Mouse (Mus musculus) heart, adult 18-20 months (tissue): ENCODE results near the gene Iqce. TPM values are rescaled to one million over a fixed set of nuclear protein-coding genes. Genes with fewer than 3 reads are reported as not detected.
A peak's percentile ranks its signal among the peaks of the same experiment; 100 is the strongest.

Source experiments
- DNase-seq, 2 experiments: peaks; one replicate each; pipeline ENCODE4 v3.0.0; 2021 to 2022; ENCODE audit warnings: mixed read lengths in 1 of 2
- long read RNA-seq, 2 experiments: library from polyadenylated mRNA; stranded (forward); transcript quantifications; one replicate each; pipeline ENCODE4 v2.0.0; 2021
- total RNA-seq, 2 experiments: library from RNA; stranded (reverse); gene quantifications; 2 replicates each; pipeline ENCODE4 v1.2.3; 2021

Gene Iqce
- total RNA-seq: 1 to 10 TPM; 4.0 to 5.3 TPM
- long read RNA-seq, experiment 1, partial matches to known transcripts: 0 of 3 reads
- long read RNA-seq, experiment 1, other reads (novel, unspliced or antisense): 3 of 3 reads
- long read RNA-seq, experiment 2: 0 reads

- DNase-seq: peak; percentile 95
Observed at GRCm38 (mm10) chr5:140702103-140702513, at the start of gene Iqce. Gene Iqce, minus strand, starts transcription at chr5:140702378.

- no peak for DNase-seq
Observed at GRCm38 (mm10) chr5:140750925-140751324, 48.7 kb upstream of the Iqce start.

GRCm38 (mm10) chr5:140749062-140749875 is 47.1 kb upstream of the Iqce start:
- DNase-seq: peak; percentile 83 to 85

GRCm38 (mm10) chr5:140748425-140748824 is 46.2 kb upstream of the Iqce start:
- DNase-seq: peak in 1 of 2 experiments; percentile 65

- DNase-seq: no peak
Observed at GRCm38 (mm10) chr5:140743706-140744131, 41.5 kb upstream of the Iqce start.

GRCm38 (mm10) chr5:140741877-140742276 is 39.7 kb upstream of the Iqce start:
- DNase-seq: no peak

GRCm38 (mm10) chr5:140741040-140741439 is 38.9 kb upstream of the Iqce start:
- DNase-seq: peak in 1 of 2 experiments; percentile 61

- no peak for DNase-seq
Observed at GRCm38 (mm10) chr5:140739813-140740212, 37.6 kb upstream of the Iqce start.

- no peak for DNase-seq
Observed at GRCm38 (mm10) chr5:140736166-140736565, 34.0 kb upstream of the Iqce start.

- DNase-seq: peak in 1 of 2 experiments; percentile 42
Observed at GRCm38 (mm10) chr5:140735297-140735696, 33.1 kb upstream of the Iqce start.

GRCm38 (mm10) chr5:140733336-140733735 is 31.2 kb upstream of the Iqce start:
- no peak for DNase-seq

- no peak for DNase-seq
Observed at GRCm38 (mm10) chr5:140732195-140732594, 30.0 kb upstream of the Iqce start.

- DNase-seq: peak in 1 of 2 experiments; percentile 34
Observed at GRCm38 (mm10) chr5:140731040-140731797, 29.0 kb upstream of the Iqce start.

GRCm38 (mm10) chr5:140726946-140727740 is 25.0 kb upstream of the Iqce start:
- DNase-seq: no peak

- no peak for DNase-seq
Observed at GRCm38 (mm10) chr5:140726062-140726839, 24.1 kb upstream of the Iqce start.

- no peak for DNase-seq
Observed at GRCm38 (mm10) chr5:140723822-140724221, 21.6 kb upstream of the Iqce start, which contains the start of gene Amz1. Gene Amz1, plus strand, starts transcription at chr5:140724127.

- no peak for DNase-seq
Observed at GRCm38 (mm10) chr5:140722121-140722520, 19.9 kb upstream of the Iqce start.

- no peak for DNase-seq
Observed at GRCm38 (mm10) chr5:140720773-140721172, 18.6 kb upstream of the Iqce start.

- no peak for DNase-seq
Observed at GRCm38 (mm10) chr5:140711040-140711439, 8.9 kb upstream of the Iqce start.

GRCm38 (mm10) chr5:140710315-140710714 is 8.1 kb upstream of the Iqce start:
- DNase-seq: no peak

GRCm38 (mm10) chr5:140705501-140706171 is 3.5 kb upstream of the Iqce start:
- peak; percentile 10 to 27 for DNase-seq
